Mouse (Mus musculus): ENCODE measurements around the gene Zfp715. TPM values are rescaled to one million over a fixed set of nuclear protein-coding genes. Genes with fewer than 3 reads are reported as not detected.
"Not testable (repeated sequence)": the region's sequence is repeated elsewhere in the genome, so short reads cannot be mapped to it uniquely, and the experiment has no call there.

The Zfp715 gene
- polyA plus RNA-seq, 1 experiment from 2014 or later, result 7.0 TPM

DNA sequence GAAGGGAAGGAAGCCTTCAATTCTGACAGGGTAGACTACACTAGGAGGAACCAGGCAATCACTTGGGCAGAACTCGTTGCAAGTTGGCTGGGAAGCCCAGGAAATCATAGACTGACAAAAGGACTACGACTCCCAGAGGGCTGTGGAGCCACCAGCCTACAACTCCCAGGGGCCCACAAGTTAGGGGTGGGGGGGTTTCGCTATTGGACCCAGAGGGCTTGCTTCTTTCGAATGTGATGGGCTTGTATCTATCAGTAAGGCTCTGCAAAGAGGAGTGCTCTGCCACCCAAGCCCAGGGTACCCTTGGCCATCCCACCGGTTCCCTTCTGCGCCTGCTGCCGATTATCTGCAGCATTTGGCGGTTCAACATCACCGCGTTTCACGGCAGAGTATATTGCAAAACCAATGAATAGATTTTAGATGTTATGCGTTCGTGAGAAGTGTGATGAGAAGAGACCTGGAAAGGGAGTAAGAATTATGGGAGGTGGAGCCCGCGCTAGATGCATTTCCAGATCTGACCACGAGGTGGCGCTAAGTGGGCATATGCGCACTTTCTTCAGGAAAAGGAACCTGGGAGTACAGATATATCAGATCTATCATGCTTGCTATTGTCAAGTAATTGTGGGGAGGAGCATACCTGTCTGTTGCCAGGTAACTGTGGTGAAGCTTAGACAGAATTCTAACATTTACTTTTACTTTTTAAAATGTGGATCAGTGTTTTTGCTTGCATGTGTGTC lies 30.1 kb downstream of the Zfp715 start:
- Histone ChIP-seq H3K4me1 (no peaks in the 10 kb centered on the region), H3K4me2 (peak overlapping the region; percentile 50), H3K27me3 (replicated peaks) (no peaks in the 10 kb centered on the region), H3K4me3 (peak overlapping the region; percentile 31), H3K27ac (no peak overlapping the region), H3K9me3 (replicated peaks) (no peaks in the 10 kb centered on the region), H3K36me3 (no peaks in the 10 kb centered on the region), H3K9ac (0 out of 2 replicates have a peak overlapping the region, but pooled peaks have one; percentile 22)
- 8% methylated on average over 18 of the region's 18 CpGs for WGBS (ENCODE audit: insufficient replicate concordance)
- 0 out of 2 replicates have a peak, but pooled peaks have one; percentile 28 for ATAC-seq

GRCm38 (mm10) chr7:43282459-43282858 lies 30.6 kb downstream of the Zfp715 start:
- H3K4me1 ChIP-seq, result no peaks in the 10 kb centered on the region
- WGBS (ENCODE audit: insufficient replicate concordance), result 72% methylated on average over 3 of the region's 3 CpGs
- H3K36me3 ChIP-seq, result no peaks in the 10 kb centered on the region
- ATAC-seq, result 0 out of 2 replicates have a peak, but pooled peaks have one; percentile 22
- H3K27me3 ChIP-seq (replicated peaks), result no peaks in the 10 kb centered on the region
- no peak overlapping the region for H3K4me2 ChIP-seq
- no peak overlapping the region for H3K9ac ChIP-seq
- no peaks in the 10 kb centered on the region for H3K9me3 ChIP-seq (replicated peaks)
- H3K27ac ChIP-seq, result no peak overlapping the region
- H3K4me3 ChIP-seq, result no peak overlapping the region

DNA sequence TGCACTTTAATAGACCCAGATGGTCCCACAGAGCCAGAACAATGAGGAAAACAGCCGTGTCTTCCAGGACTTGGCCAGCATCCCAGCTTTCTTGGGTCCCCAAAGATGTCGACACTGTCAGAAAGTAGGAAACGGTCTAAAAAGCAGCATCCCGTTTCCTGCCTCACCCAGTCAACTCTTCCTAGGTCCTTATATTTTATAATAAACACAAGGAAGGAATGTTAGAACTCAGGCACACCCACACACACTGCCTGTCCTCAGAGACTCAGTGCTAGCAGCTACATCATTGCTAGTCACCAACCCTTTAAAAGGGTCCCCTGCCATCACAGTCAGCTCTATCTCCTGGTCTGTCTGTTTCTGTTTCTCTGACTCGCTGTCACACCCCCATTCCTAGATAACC lies 35.7 kb downstream of the Zfp715 start:
- H3K4me3 ChIP-seq, result no peak overlapping the region
- H3K9me3 ChIP-seq (replicated peaks), result no peaks in the 10 kb centered on the region
- no peak overlapping the region for H3K9ac ChIP-seq
- ATAC-seq, result no peak
- H3K27me3 ChIP-seq (replicated peaks), result no peaks in the 10 kb centered on the region
- 45% methylated on average over 5 of the region's 5 CpGs for WGBS (ENCODE audit: insufficient replicate concordance)
- H3K4me1 ChIP-seq, result no peaks in the 10 kb centered on the region
- H3K4me2 ChIP-seq, result no peak overlapping the region
- H3K27ac ChIP-seq, result no peak overlapping the region
- no peaks in the 10 kb centered on the region for H3K36me3 ChIP-seq

GRCm38 (mm10) chr7:43276178-43276577 lies 36.9 kb downstream of the Zfp715 start:
- not testable (repeated sequence) for H3K4me3 ChIP-seq; H3K4me1 ChIP-seq; H3K27ac ChIP-seq; H3K9me3 ChIP-seq (replicated peaks); H3K36me3 ChIP-seq; H3K27me3 ChIP-seq (replicated peaks); H3K4me2 ChIP-seq; ATAC-seq; H3K9ac ChIP-seq
- 47% methylated on average over 7 of the region's 7 CpGs for WGBS (ENCODE audit: insufficient replicate concordance)

GRCm38 (mm10) chr7:43273476-43273875 lies 39.6 kb downstream of the Zfp715 start:
- no peak for ATAC-seq
- Histone ChIP-seq H3K9ac (no peak overlapping the region), H3K4me3 (no peak overlapping the region), H3K4me1 (no peaks in the 10 kb centered on the region), H3K36me3 (no peaks in the 10 kb centered on the region), H3K4me2 (no peak overlapping the region), H3K27ac (no peak overlapping the region), H3K27me3 (replicated peaks) (no peaks in the 10 kb centered on the region), H3K9me3 (replicated peaks) (no peaks in the 10 kb centered on the region)
- WGBS (ENCODE audit: insufficient replicate concordance), result 32% methylated on average over 1 of the region's 1 CpGs

DNA sequence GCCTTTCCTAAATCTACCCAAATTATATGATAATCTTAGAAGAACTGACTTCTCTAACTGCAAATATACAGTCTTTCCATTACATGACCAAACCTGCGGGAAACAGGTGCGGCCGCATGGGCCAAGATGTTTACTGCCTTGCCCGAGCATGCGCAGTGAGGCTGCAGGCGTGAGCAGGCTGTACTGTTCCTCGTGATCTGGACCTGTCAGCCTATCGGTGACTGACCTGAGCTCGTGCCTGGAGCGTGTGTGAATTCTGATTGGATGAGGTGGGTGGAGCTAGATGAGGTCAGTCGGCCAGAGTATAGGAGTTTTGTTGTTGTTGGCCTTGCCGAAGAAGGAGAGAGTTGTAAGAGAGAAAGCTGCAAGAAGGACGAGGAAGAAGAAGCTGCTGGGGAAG lies 45.7 kb downstream of the Zfp715 start:
- not testable (repeated sequence) for H3K9ac ChIP-seq; H3K9me3 ChIP-seq (replicated peaks); H3K27ac ChIP-seq; H3K4me3 ChIP-seq; ATAC-seq; H3K4me2 ChIP-seq; H3K36me3 ChIP-seq; H3K27me3 ChIP-seq (replicated peaks); H3K4me1 ChIP-seq
- WGBS (ENCODE audit: insufficient replicate concordance), result 73% methylated on average over 13 of the region's 13 CpGs

GRCm38 (mm10) chr7:43253540-43253939 lies 59.6 kb downstream of the Zfp715 start:
- WGBS (ENCODE audit: insufficient replicate concordance), result 58% methylated on average over 7 of the region's 7 CpGs
- no peak for ATAC-seq
- Histone ChIP-seq H3K9ac (no peak overlapping the region), H3K9me3 (replicated peaks) (no peaks in the 10 kb centered on the region), H3K27ac (no peak overlapping the region), H3K27me3 (replicated peaks) (no peaks in the 10 kb centered on the region), H3K4me3 (no peak overlapping the region), H3K36me3 (no peaks in the 10 kb centered on the region), H3K4me1 (no peaks in the 10 kb centered on the region), H3K4me2 (no peak overlapping the region)

- ATAC-seq; H3K4me3 ChIP-seq; H3K9ac ChIP-seq; H3K27ac ChIP-seq; H3K9me3 ChIP-seq (replicated peaks); H3K4me1 ChIP-seq; H3K36me3 ChIP-seq; H3K27me3 ChIP-seq (replicated peaks); H3K4me2 ChIP-seq: not testable (repeated sequence)
- 41% methylated on average over 1 of the region's 1 CpGs for WGBS (ENCODE audit: insufficient replicate concordance)
Observed at GRCm38 (mm10) chr7:43250718-43251117, 62.4 kb downstream of the Zfp715 start.

Other genes with a start within 250 kb of the Zfp715 start
- gene Zfp936, start 199.1 kb downstream of the Zfp715 start, polyA plus RNA-seq (2016; fragmentation: Nextera tagmentation; extraction: Ambion mirVana), result not detected in 2 replicates
- 2.4 and 2.7 TPM in 2 replicates for gene Siglecf, start 38.0 kb upstream of the Zfp715 start, polyA plus RNA-seq (2016; fragmentation: Nextera tagmentation; extraction: Ambion mirVana)
- 0.20 and 0.30 TPM in 2 replicates for gene Siglecg, start 94.9 kb upstream of the Zfp715 start, polyA plus RNA-seq (2016; fragmentation: Nextera tagmentation; extraction: Ambion mirVana)
- gene Lim2, start 114.4 kb upstream of the Zfp715 start, polyA plus RNA-seq (2016; fragmentation: Nextera tagmentation; extraction: Ambion mirVana), result not detected in 2 replicates
- gene Nkg7, start 123.8 kb upstream of the Zfp715 start, polyA plus RNA-seq (2016; fragmentation: Nextera tagmentation; extraction: Ambion mirVana), result 3.8 and 4.4 TPM in 2 replicates
- gene Cldnd2, start 127.5 kb upstream of the Zfp715 start, polyA plus RNA-seq (2016; fragmentation: Nextera tagmentation; extraction: Ambion mirVana), result not detected in 2 replicates
- 238 and 249 TPM in 2 replicates for gene Etfb, start 130.8 kb upstream of the Zfp715 start, polyA plus RNA-seq (2016; fragmentation: Nextera tagmentation; extraction: Ambion mirVana)
- gene Gm45233, start 130.8 kb upstream of the Zfp715 start, polyA plus RNA-seq (2016; fragmentation: Nextera tagmentation; extraction: Ambion mirVana), result 0.26 and 0.59 TPM in 2 replicates
- 1.2 and 2.3 TPM in 2 replicates for gene Vsig10l, start 149.9 kb upstream of the Zfp715 start, polyA plus RNA-seq (2016; fragmentation: Nextera tagmentation; extraction: Ambion mirVana)
- 0.05 TPM in 1 of 2 replicates, not detected in the other for gene Iglon5, start 176.8 kb upstream of the Zfp715 start, polyA plus RNA-seq (2016; fragmentation: Nextera tagmentation; extraction: Ambion mirVana)
- not detected in 2 replicates for gene 4931406B18Rik, start 192.6 kb upstream of the Zfp715 start, polyA plus RNA-seq (2016; fragmentation: Nextera tagmentation; extraction: Ambion mirVana)
- 1.5 and 1.6 TPM in 2 replicates for gene Cd33, start 231.1 kb upstream of the Zfp715 start, polyA plus RNA-seq (2016; fragmentation: Nextera tagmentation; extraction: Ambion mirVana)
- 0.46 and 0.56 TPM in 2 replicates for gene Zfp658, start 249.0 kb upstream of the Zfp715 start, polyA plus RNA-seq (2016; fragmentation: Nextera tagmentation; extraction: Ambion mirVana)

All from liver, embryonic 12.5 days (tissue).